Mouse (Mus musculus): ENCODE measurements at regions not wholly inside any gene's neighbourhood (a gene's known extent, or its start where the extent isn't known, plus 50 kb on each side); places are given as distances from the start of the nearest gene placed in this dataset.

GRCm38 (mm10) chr4:96974935-96975334, 189.9 kb upstream of the Gm12695 start:
- no peaks in the 10 kb centered on the region for H3K9me3 ChIP-seq (replicated peaks; ENCODE audit: control insufficient read depth, low read length)
- WGBS (ENCODE audit: insufficient replicate concordance): 45% methylated on average over 3 of the region's 3 CpGs
- ATAC-seq (ENCODE audit: low read depth): no peak
- H3K27me3 ChIP-seq (ENCODE audit: control insufficient read depth, insufficient read depth, low read depth, low read length): no peaks in the 10 kb centered on the region
- no peaks in the 10 kb centered on the region for H3K4me1 ChIP-seq (ENCODE audit: control insufficient read depth, low read depth, low read length)
- no peak overlapping the region for H3K9ac ChIP-seq (ENCODE audit: low read depth, low read length)
- no peaks in the 10 kb centered on the region for H3K36me3 ChIP-seq (ENCODE audit: control insufficient read depth, insufficient read depth)
- H3K27ac ChIP-seq (ENCODE audit: low read length): no peak overlapping the region
- no peak overlapping the region for H3K4me3 ChIP-seq (ENCODE audit: low read depth, low read length)
- no peak overlapping the region for H3K4me2 ChIP-seq (ENCODE audit: low read depth, low read length)

- 28% methylated on average over 1 of the region's 1 CpGs for WGBS (ENCODE audit: insufficient replicate concordance)
- Histone ChIP-seq H3K36me3 (ENCODE audit: control insufficient read depth, insufficient read depth) (no peaks in the 10 kb centered on the region), H3K4me2 (ENCODE audit: low read depth, low read length) (no peak overlapping the region), H3K9me3 (replicated peaks; ENCODE audit: control insufficient read depth, low read length) (no peaks in the 10 kb centered on the region), H3K9ac (ENCODE audit: low read depth, low read length) (no peak overlapping the region), H3K27ac (ENCODE audit: low read length) (no peak overlapping the region), H3K4me1 (ENCODE audit: control insufficient read depth, low read depth, low read length) (no peaks in the 10 kb centered on the region), H3K4me3 (ENCODE audit: low read depth, low read length) (no peak overlapping the region), H3K27me3 (ENCODE audit: control insufficient read depth, insufficient read depth, low read depth, low read length) (no peaks in the 10 kb centered on the region)
- ATAC-seq (ENCODE audit: low read depth): no peak
These were observed 188.8 kb upstream of the Gm12695 start for GRCm38 (mm10) chr4:96973804-96974203.

DNA sequence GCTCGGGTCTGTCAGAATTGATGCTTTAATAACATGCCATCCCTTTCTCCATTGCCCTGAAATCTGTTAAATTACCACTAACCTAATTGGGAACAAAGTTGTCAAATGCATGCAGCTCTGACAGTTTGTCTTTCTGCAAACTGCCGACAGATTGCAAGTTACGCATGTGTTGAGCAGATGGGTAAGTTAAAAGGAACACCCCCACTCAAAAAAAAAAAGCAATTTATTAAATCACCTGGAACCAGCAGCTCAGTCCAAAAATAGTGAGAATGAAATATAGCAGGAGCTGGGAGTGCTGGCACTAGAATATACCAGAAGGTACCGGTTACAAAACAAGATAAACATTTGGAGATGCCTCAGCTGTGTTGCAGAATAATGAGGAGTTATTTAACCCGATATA, 184.2 kb upstream of the Gm12695 start:
- H3K36me3 ChIP-seq (ENCODE audit: control insufficient read depth, insufficient read depth): no peaks in the 10 kb centered on the region
- H3K4me1 ChIP-seq (ENCODE audit: control insufficient read depth, low read depth, low read length): no peaks in the 10 kb centered on the region
- no peak overlapping the region for H3K9ac ChIP-seq (ENCODE audit: low read depth, low read length)
- H3K9me3 ChIP-seq (replicated peaks; ENCODE audit: control insufficient read depth, low read length): no peaks in the 10 kb centered on the region
- H3K4me3 ChIP-seq (ENCODE audit: low read depth, low read length): no peak overlapping the region
- no peak for ATAC-seq (ENCODE audit: low read depth)
- 70% methylated on average over 5 of the region's 5 CpGs for WGBS (ENCODE audit: insufficient replicate concordance)
- H3K4me2 ChIP-seq (ENCODE audit: low read depth, low read length): no peak overlapping the region
- H3K27ac ChIP-seq (ENCODE audit: low read length): no peak overlapping the region
- H3K27me3 ChIP-seq (ENCODE audit: control insufficient read depth, insufficient read depth, low read depth, low read length): no peaks in the 10 kb centered on the region

- no peaks in the 10 kb centered on the region for H3K27me3 ChIP-seq (ENCODE audit: control insufficient read depth, insufficient read depth, low read depth, low read length)
- WGBS (ENCODE audit: insufficient replicate concordance): 58% methylated on average over 10 of the region's 10 CpGs
- no peak for ATAC-seq (ENCODE audit: low read depth)
- no peaks in the 10 kb centered on the region for H3K4me1 ChIP-seq (ENCODE audit: control insufficient read depth, low read depth, low read length)
- H3K9me3 ChIP-seq (replicated peaks; ENCODE audit: control insufficient read depth, low read length): no peaks in the 10 kb centered on the region
- H3K36me3 ChIP-seq (ENCODE audit: control insufficient read depth, insufficient read depth): no peaks in the 10 kb centered on the region
- H3K4me3 ChIP-seq (ENCODE audit: low read depth, low read length): no peak overlapping the region
- no peak overlapping the region for H3K4me2 ChIP-seq (ENCODE audit: low read depth, low read length)
- H3K9ac ChIP-seq (ENCODE audit: low read depth, low read length): no peak overlapping the region
- H3K27ac ChIP-seq (ENCODE audit: low read length): no peak overlapping the region
These were observed 183.7 kb upstream of the Gm12695 start for GRCm38 (mm10) chr4:96968545-96969164.
